Mouse (Mus musculus): Measurements from ENCODE around the gene Anp32b. TPM values are rescaled to one million over a fixed set of nuclear protein-coding genes. Genes with fewer than 3 reads are reported as not detected.

Gene Anp32b
- 387 TPM in 2 replicates for polyA plus RNA-seq (2015; fragmentation: Nextera tagmentation; extraction: Ambion mirVana)

- Histone ChIP-seq H3K27ac (replicated peaks) (peak within 1 kb of the TSS; percentile 98), H3K36me3 (replicated peaks) (peaks cover 23% of the 10 kb centered on the region), H3K4me1 (replicated peaks) (peaks cover 72% of the 10 kb centered on the region), H3K4me2 (peak within 1 kb of the TSS; percentile 90), H3K4me3 (replicated peaks) (peak within 1 kb of the TSS; percentile 92), H3K27me3 (no peaks in the 10 kb centered on the region), H3K9me3 (replicated peaks) (no peaks in the 10 kb centered on the region), H3K9ac (peak within 1 kb of the TSS; percentile 98)
- ATAC-seq (ENCODE audit: insufficient read depth) = peak; percentile 87
- under 1% methylated on average over 66 of the region's 66 CpGs for WGBS (ENCODE audit: insufficient replicate concordance)
These were observed at the start of gene Anp32b for GRCm38 (mm10) chr4:46450519-46451131. Anp32b (plus strand) TSS chr4:46450902.

GRCm38 (mm10) chr4:46404042-46404795 is 46.5 kb upstream of the Anp32b start:
- Histone ChIP-seq H3K4me1 (replicated peaks) (peaks cover 65% of the 10 kb centered on the region), H3K36me3 (replicated peaks) (peaks cover 31% of the 10 kb centered on the region), H3K9me3 (replicated peaks) (no peaks in the 10 kb centered on the region), H3K27me3 (no peaks in the 10 kb centered on the region), H3K9ac (peak overlapping the region; percentile 75), H3K4me3 (replicated peaks) (peak overlapping the region; percentile 63), H3K27ac (replicated peaks) (peak overlapping the region; percentile 99), H3K4me2 (peak overlapping the region; percentile 85)
- WGBS (ENCODE audit: insufficient replicate concordance) = 10% methylated on average over 6 of the region's 6 CpGs
- ATAC-seq (ENCODE audit: insufficient read depth) = peak; percentile 82

- Histone ChIP-seq H3K4me1 (replicated peaks) (peaks cover 80% of the 10 kb centered on the region), H3K36me3 (replicated peaks) (peaks cover 2% of the 10 kb centered on the region; the same call in 1 of the 2 replicates), H3K9me3 (replicated peaks) (no peaks in the 10 kb centered on the region), H3K27me3 (no peaks in the 10 kb centered on the region), H3K9ac (peak overlapping the region; percentile 58), H3K27ac (replicated peaks) (peak overlapping the region; percentile 99), H3K4me2 (peak overlapping the region; percentile 64), H3K4me3 (replicated peaks) (peak overlapping the region; percentile 36)
- peak; percentile 76 for ATAC-seq (ENCODE audit: insufficient read depth)
- WGBS (ENCODE audit: insufficient replicate concordance) = 35% methylated on average over 8 of the region's 8 CpGs
These were observed 43.6 kb upstream of the Anp32b start for GRCm38 (mm10) chr4:46406966-46407703.

- peak overlapping the region; percentile 28 for H3K4me3 ChIP-seq (replicated peaks)
- no peaks in the 10 kb centered on the region for H3K36me3 ChIP-seq (replicated peaks)
- peak overlapping the region; percentile 72 for H3K4me2 ChIP-seq
- peaks cover 86% of the 10 kb centered on the region for H3K4me1 ChIP-seq (replicated peaks)
- ATAC-seq (ENCODE audit: insufficient read depth) = peak; percentile 65
- 23% methylated on average over 5 of the region's 5 CpGs for WGBS (ENCODE audit: insufficient replicate concordance)
- no peaks in the 10 kb centered on the region for H3K9me3 ChIP-seq (replicated peaks)
- peak overlapping the region; percentile 63 for H3K9ac ChIP-seq
- H3K27ac ChIP-seq (replicated peaks) = peak overlapping the region; percentile 99
- no peaks in the 10 kb centered on the region for H3K27me3 ChIP-seq
These were observed 40.0 kb upstream of the Anp32b start for GRCm38 (mm10) chr4:46410677-46411076.

GRCm38 (mm10) chr4:46411489-46411888 is 39.2 kb upstream of the Anp32b start:
- Histone ChIP-seq H3K36me3 (replicated peaks) (no peaks in the 10 kb centered on the region), H3K27ac (replicated peaks) (peak overlapping the region; percentile 99), H3K27me3 (no peaks in the 10 kb centered on the region), H3K9me3 (replicated peaks) (no peaks in the 10 kb centered on the region), H3K9ac (peak overlapping the region; percentile 63), H3K4me1 (replicated peaks) (peaks cover 78% of the 10 kb centered on the region), H3K4me2 (peak overlapping the region; percentile 72), H3K4me3 (replicated peaks) (0 out of 2 replicates have a peak overlapping the region, but pooled peaks have one; percentile 28)
- 34% methylated on average over 6 of the region's 6 CpGs for WGBS (ENCODE audit: insufficient replicate concordance)
- ATAC-seq (ENCODE audit: insufficient read depth) = no peak

GRCm38 (mm10) chr4:46412113-46412512 is 38.6 kb upstream of the Anp32b start:
- Histone ChIP-seq H3K4me2 (peak overlapping the region; percentile 72; the same call in 1 of the 2 replicates), H3K9me3 (replicated peaks) (no peaks in the 10 kb centered on the region), H3K4me3 (replicated peaks) (no peak overlapping the region), H3K36me3 (replicated peaks) (no peaks in the 10 kb centered on the region), H3K4me1 (replicated peaks) (peaks cover 77% of the 10 kb centered on the region), H3K9ac (peak overlapping the region; percentile 63), H3K27ac (replicated peaks) (peak overlapping the region; percentile 99), H3K27me3 (no peaks in the 10 kb centered on the region)
- ATAC-seq (ENCODE audit: insufficient read depth) = no peak
- 8% methylated on average over 1 of the region's 1 CpGs for WGBS (ENCODE audit: insufficient replicate concordance)

- Histone ChIP-seq H3K27me3 (no peaks in the 10 kb centered on the region), H3K4me1 (replicated peaks) (peaks cover 76% of the 10 kb centered on the region), H3K4me3 (replicated peaks) (no peak within 1 kb of the TSS), H3K27ac (replicated peaks) (peak within 1 kb of the TSS; percentile 99), H3K4me2 (peak within 1 kb of the TSS; percentile 20; the same call in 1 of the 2 replicates), H3K36me3 (replicated peaks) (no peaks in the 10 kb centered on the region), H3K9me3 (replicated peaks) (no peaks in the 10 kb centered on the region), H3K9ac (peak within 1 kb of the TSS; percentile 26; the same call in 1 of the 2 replicates)
- WGBS (ENCODE audit: insufficient replicate concordance) = 80% methylated on average over 7 of the region's 7 CpGs
- no peak for ATAC-seq (ENCODE audit: insufficient read depth)
These were observed 37.3 kb upstream of the Anp32b start, which contains the start of gene Hemgn for GRCm38 (mm10) chr4:46413406-46413805. Hemgn (minus strand) TSS chr4:46413506.

- Histone ChIP-seq H3K9ac (no peak overlapping the region), H3K36me3 (replicated peaks) (no peaks in the 10 kb centered on the region), H3K27ac (replicated peaks) (peak overlapping the region; percentile 55), H3K4me1 (replicated peaks) (peaks cover 50% of the 10 kb centered on the region), H3K4me3 (replicated peaks) (no peak overlapping the region), H3K4me2 (no peak overlapping the region), H3K27me3 (peaks cover 1% of the 10 kb centered on the region; the same call in 1 of the 2 replicates), H3K9me3 (replicated peaks) (no peaks in the 10 kb centered on the region)
- peak; percentile 54; the same call in 1 of the 2 replicates for ATAC-seq (ENCODE audit: insufficient read depth)
- 39% methylated on average over 3 of the region's 3 CpGs for WGBS (ENCODE audit: insufficient replicate concordance)
These were observed 33.2 kb upstream of the Anp32b start for GRCm38 (mm10) chr4:46417491-46417890.

GRCm38 (mm10) chr4:46418851-46419250 is 31.9 kb upstream of the Anp32b start:
- Histone ChIP-seq H3K9me3 (replicated peaks) (no peaks in the 10 kb centered on the region), H3K4me3 (replicated peaks) (no peak overlapping the region), H3K36me3 (replicated peaks) (no peaks in the 10 kb centered on the region), H3K27ac (replicated peaks) (0 out of 2 replicates have a peak overlapping the region, but pooled peaks have one; percentile 34), H3K4me1 (replicated peaks) (peaks cover 45% of the 10 kb centered on the region), H3K4me2 (no peak overlapping the region), H3K9ac (no peak overlapping the region), H3K27me3 (peaks cover 3% of the 10 kb centered on the region; the same call in 1 of the 2 replicates)
- ATAC-seq (ENCODE audit: insufficient read depth) = no peak
- 83% methylated on average over 9 of the region's 9 CpGs for WGBS (ENCODE audit: insufficient replicate concordance)

GRCm38 (mm10) chr4:46422625-46423024 is 28.1 kb upstream of the Anp32b start:
- Histone ChIP-seq H3K9ac (no peak overlapping the region), H3K4me1 (replicated peaks) (peaks cover 40% of the 10 kb centered on the region), H3K4me2 (no peak overlapping the region), H3K9me3 (replicated peaks) (no peaks in the 10 kb centered on the region), H3K27ac (replicated peaks) (peak overlapping the region; percentile 54), H3K27me3 (peaks cover 3% of the 10 kb centered on the region; the same call in 1 of the 2 replicates), H3K36me3 (replicated peaks) (no peaks in the 10 kb centered on the region), H3K4me3 (replicated peaks) (no peak overlapping the region)
- ATAC-seq (ENCODE audit: insufficient read depth) = no peak
- WGBS (ENCODE audit: insufficient replicate concordance) = 58% methylated on average over 8 of the region's 8 CpGs
